Comparison of ENCODE assay signal across 8 mouse cellular contexts in genomic region chr13:45389448-45390311, GRCm38 (mm10). TPM values are rescaled to one million over a fixed set of nuclear protein-coding genes. Genes with fewer than 3 reads are reported as not detected.
A peak's percentile ranks its signal among the peaks of the same experiment; 100 is the strongest.
DNase-seq lines count a peak whose midpoint lies in the region; ATAC-seq lines count a peak whose summit lies in the region.

Gene Mylip (plus strand): TSS chr13:45389742.

- peak within 1 kb of the TSS; percentile 71 for H3K9ac ChIP-seq in hindbrain, embryonic 14.5 days

- peak within 1 kb of the TSS; percentile 98 for H3K4me2 ChIP-seq in hindbrain, embryonic 14.5 days (replicated peaks)

- 0 out of 2 replicates have a peak, but pooled peaks cover 2% of the 10 kb centered on the region for H3K27me3 ChIP-seq in hindbrain, embryonic 14.5 days (ENCODE audit: control insufficient read depth, insufficient read depth, low read length)

- no peaks in the 10 kb centered on the region for H3K36me3 ChIP-seq in hindbrain, embryonic 14.5 days (replicated peaks; ENCODE audit: control insufficient read depth, insufficient read depth)

- no peaks in the 10 kb centered on the region for H3K9me3 ChIP-seq in hindbrain, embryonic 14.5 days (ENCODE audit: control insufficient read depth, low read length)

- WGBS in hindbrain, embryonic 14.5 days: under 1% methylated on average over 74 of the region's 81 CpGs

- peak within 1 kb of the TSS; percentile 71 for H3K4me3 ChIP-seq in hindbrain, embryonic 14.5 days (replicated peaks; ENCODE audit: low read length)

- DNase-seq in WW6 (ENCODE audit: low read depth, low spot score): peak; percentile 84
- peak; percentile 98 to 99 for DNase-seq in cerebellum, postnatal 36 days
- DNase-seq in frontal cortex, postnatal 36 days (ENCODE audit: low spot score in 2 of 2): peak; percentile 98
- peak; percentile 94 for DNase-seq in hindbrain, embryonic 14.5 days (ENCODE audit: low spot score)
- peak; percentile 98 to 99 for DNase-seq in layer of hippocampus, postnatal 36 days
- peak; percentile 99 for DNase-seq in lung, postnatal 25 days (ENCODE audit: low spot score)
- DNase-seq in retina, adult 2 months (ENCODE audit: low read depth, low spot score): peak; percentile 95
- peak; percentile 100 for DNase-seq in thymus, postnatal 25 days

- H3K27ac ChIP-seq in hindbrain, embryonic 14.5 days: peak within 1 kb of the TSS; percentile 58; the same call in 1 of the 2 replicates

- peaks cover 18% of the 10 kb centered on the region for H3K4me1 ChIP-seq in hindbrain, embryonic 14.5 days (replicated peaks; ENCODE audit: control insufficient read depth, insufficient read depth, low read length)

- ATAC-seq in hindbrain, embryonic 14.5 days (ENCODE audit: low FRiP score): peak; percentile 98

RNA-seq across cellular contexts. Expression of gene Mylip, which starts in this region (rescaled TPM):
- 4.8 and 5.2 TPM in 2 replicates for polyA plus RNA-seq in hindbrain, embryonic 14.5 days (2014; fragmentation: Nextera tagmentation; extraction: Ambion mirVana)
- 10 to 100 TPM; 16.9 to 17.1 TPM for total RNA-seq in layer of hippocampus, postnatal 36 days (2021)

Comparison
In these comparisons a context has a peak if more than half of its experiments do, and no peak if none do; other contexts are left out.
1. Peak in every context shown above with its lines: DNase-seq, ATAC-seq, H3K4me3 ChIP-seq and H3K27ac ChIP-seq.